Mouse (Mus musculus) midbrain, embryonic 16.5 days (tissue): ENCODE measurements around the gene Ccdc78. TPM values are rescaled to one million over a fixed set of nuclear protein-coding genes. Genes with fewer than 3 reads are reported as not detected.
"Not testable (repeated sequence)": the region's sequence is repeated elsewhere in the genome, so short reads cannot be mapped to it uniquely, and the experiment has no call there.

Experiments used
- ATAC-seq: fragments of 200-750 bp; cut with Nextera tagmentation; 2 replicates; pipeline ENCODE4 v1.8.0; 2017; ENCODE audit warnings: moderate TSS enrichment
- H3K27ac ChIP-seq: fragments of 300-500 bp; sonication (generic); 2 replicates; pipeline ENCODE4 v1.5.1; 2014; ENCODE audit warnings: mild to moderate bottlenecking, low read length, mixed read lengths
- H3K27me3 ChIP-seq: fragments of 300-500 bp; sonication (generic); 2 replicates; pipeline ENCODE4 v1.6.1; 2014; ENCODE audit warnings: low read depth, low read length, mixed read lengths; ENCODE audit not compliant: control insufficient read depth, insufficient read depth
- H3K36me3 ChIP-seq: fragments of 300-500 bp; sonication (generic); 2 replicates; pipeline ENCODE4 v1.6.1; 2014; ENCODE audit warnings: mild to moderate bottlenecking, low read length, moderate library complexity, mixed read lengths; ENCODE audit not compliant: control insufficient read depth, insufficient read depth
- H3K4me1 ChIP-seq: fragments of 300-500 bp; sonication (generic); 2 replicates; pipeline ENCODE4 v1.6.1; 2014; ENCODE audit warnings: mild to moderate bottlenecking, low read length, mixed read lengths; ENCODE audit not compliant: control insufficient read depth, insufficient read depth
- H3K4me2 ChIP-seq: fragments of 300-500 bp; sonication (generic); 2 replicates; pipeline ENCODE4 v1.6.1; 2014; ENCODE audit warnings: mild to moderate bottlenecking, low read length, mixed read lengths
- H3K4me3 ChIP-seq: fragments of 300-500 bp; sonication (generic); 2 replicates; pipeline ENCODE4 v1.5.1; 2014; ENCODE audit warnings: low read depth, mild to moderate bottlenecking, low read length, moderate library complexity, mixed read lengths
- H3K9ac ChIP-seq: fragments of 300-500 bp; sonication (generic); 2 replicates; pipeline ENCODE4 v1.6.1; 2014; ENCODE audit warnings: low read depth, low read length, mixed read lengths
- H3K9me3 ChIP-seq: fragments of 300-500 bp; sonication (generic); replicated peaks from 2 replicates; pipeline ENCODE4 v1.6.1; 2014; ENCODE audit warnings: mild to moderate bottlenecking, low read length, mixed read lengths; ENCODE audit not compliant: control insufficient read depth, poor library complexity, severe bottlenecking
- WGBS: fragments of 180-500 bp; shearing (Covaris S2); extraction: QIAGEN DNeasy Blood & Tissue Kit; methylation state at CpG from one replicate; pipeline ENCODE4 v1.1.7; 2014; 5-methylcytosine and 5-hydroxymethylcytosine counted together
- polyA plus RNA-seq: library from polyadenylated mRNA; unstranded; fragments of >200 nt; fragmentation: Nextera tagmentation; extraction: Ambion mirVana; gene quantifications from 2 replicates; pipeline ENCODE4 v1.2.1, GENCODE M21; 2015

Ccdc78 gene
- polyA plus RNA-seq: 0.34 and 0.39 TPM in 2 replicates

GRCm38 (mm10) chr17:25786280-25786679, at the start of gene Ccdc78:
Ccdc78 (plus strand) TSS chr17:25786580.
- Histone ChIP-seq H3K4me3 (peak within 1 kb of the TSS; percentile 78), H3K9me3 (no peaks in the 10 kb centered on the region), H3K4me1 (peaks cover 27% of the 10 kb centered on the region), H3K27ac (peak within 1 kb of the TSS; percentile 92), H3K4me2 (peak within 1 kb of the TSS; percentile 92), H3K27me3 (no peaks in the 10 kb centered on the region), H3K36me3 (peaks cover 22% of the 10 kb centered on the region), H3K9ac (peak within 1 kb of the TSS; percentile 89)
- WGBS: 90% methylated on average over 3 of the region's 3 CpGs
- ATAC-seq: no peak

GRCm38 (mm10) chr17:25738861-25739260, 47.5 kb upstream of the Ccdc78 start:
- H3K4me3 ChIP-seq: no peak overlapping the region
- no peak overlapping the region for H3K9ac ChIP-seq
- no peaks in the 10 kb centered on the region for H3K27me3 ChIP-seq
- no peaks in the 10 kb centered on the region for H3K36me3 ChIP-seq
- no peaks in the 10 kb centered on the region for H3K4me1 ChIP-seq
- no peak overlapping the region for H3K27ac ChIP-seq
- no peaks in the 10 kb centered on the region for H3K9me3 ChIP-seq
- H3K4me2 ChIP-seq: no peak overlapping the region
- ATAC-seq: no peak
- WGBS: 89% methylated on average over 7 of the region's 7 CpGs

GRCm38 (mm10) chr17:25741471-25741870, 44.9 kb upstream of the Ccdc78 start:
- not testable (repeated sequence) for H3K4me1 ChIP-seq, H3K4me2 ChIP-seq, H3K27ac ChIP-seq, H3K4me3 ChIP-seq, ATAC-seq, H3K9me3 ChIP-seq, H3K9ac ChIP-seq, H3K36me3 ChIP-seq, H3K27me3 ChIP-seq
- 68% methylated on average over 12 of the region's 12 CpGs for WGBS

GRCm38 (mm10) chr17:25743831-25744230, 42.5 kb upstream of the Ccdc78 start:
- no peaks in the 10 kb centered on the region for H3K9me3 ChIP-seq
- no peaks in the 10 kb centered on the region for H3K36me3 ChIP-seq
- H3K4me3 ChIP-seq: no peak overlapping the region
- H3K4me2 ChIP-seq: no peak overlapping the region
- no peaks in the 10 kb centered on the region for H3K27me3 ChIP-seq
- H3K9ac ChIP-seq: no peak overlapping the region
- no peaks in the 10 kb centered on the region for H3K4me1 ChIP-seq
- 96% methylated on average over 9 of the region's 9 CpGs for WGBS
- ATAC-seq: no peak
- H3K27ac ChIP-seq: no peak overlapping the region

GRCm38 (mm10) chr17:25744311-25744710, 42.1 kb upstream of the Ccdc78 start:
- H3K36me3 ChIP-seq: no peaks in the 10 kb centered on the region
- no peaks in the 10 kb centered on the region for H3K4me1 ChIP-seq
- H3K27me3 ChIP-seq: no peaks in the 10 kb centered on the region
- no peak overlapping the region for H3K27ac ChIP-seq
- no peak overlapping the region for H3K4me3 ChIP-seq
- H3K9me3 ChIP-seq: no peaks in the 10 kb centered on the region
- no peak for ATAC-seq
- 83% methylated on average over 10 of the region's 10 CpGs for WGBS
- no peak overlapping the region for H3K4me2 ChIP-seq
- H3K9ac ChIP-seq: no peak overlapping the region

GRCm38 (mm10) chr17:25748238-25748637, 38.1 kb upstream of the Ccdc78 start:
- Histone ChIP-seq H3K9me3 (no peaks in the 10 kb centered on the region), H3K27ac (no peak overlapping the region), H3K4me2 (no peak overlapping the region), H3K4me3 (no peak overlapping the region), H3K27me3 (no peaks in the 10 kb centered on the region), H3K36me3 (no peaks in the 10 kb centered on the region), H3K4me1 (peaks cover 4% of the 10 kb centered on the region; the same call in 1 of the 2 replicates), H3K9ac (no peak overlapping the region)
- WGBS: 96% methylated on average over 4 of the region's 4 CpGs
- ATAC-seq: no peak

GRCm38 (mm10) chr17:25749314-25749713, 37.1 kb upstream of the Ccdc78 start:
- no peak overlapping the region for H3K4me2 ChIP-seq
- H3K4me1 ChIP-seq: peaks cover 4% of the 10 kb centered on the region; the same call in 1 of the 2 replicates
- no peaks in the 10 kb centered on the region for H3K27me3 ChIP-seq
- no peak overlapping the region for H3K4me3 ChIP-seq
- no peak overlapping the region for H3K9ac ChIP-seq
- H3K27ac ChIP-seq: no peak overlapping the region
- no peak for ATAC-seq
- 92% methylated on average over 6 of the region's 6 CpGs for WGBS
- no peaks in the 10 kb centered on the region for H3K36me3 ChIP-seq
- H3K9me3 ChIP-seq: no peaks in the 10 kb centered on the region

- Histone ChIP-seq H3K9ac (no peak overlapping the region), H3K36me3 (no peaks in the 10 kb centered on the region), H3K4me2 (no peak overlapping the region), H3K4me1 (peaks cover 4% of the 10 kb centered on the region; the same call in 1 of the 2 replicates), H3K27me3 (no peaks in the 10 kb centered on the region), H3K27ac (no peak overlapping the region), H3K4me3 (no peak overlapping the region), H3K9me3 (no peaks in the 10 kb centered on the region)
- ATAC-seq: no peak
- WGBS: 44% methylated on average over 5 of the region's 5 CpGs
Measured at GRCm38 (mm10) chr17:25751446-25751845, 34.9 kb upstream of the Ccdc78 start.

GRCm38 (mm10) chr17:25754241-25754640, 32.1 kb upstream of the Ccdc78 start, which contains the start of gene Msln:
Msln (minus strand) TSS chr17:25754378.
- H3K4me3 ChIP-seq: no peak within 1 kb of the TSS
- WGBS: 84% methylated on average over 9 of the region's 9 CpGs
- H3K9me3 ChIP-seq: no peaks in the 10 kb centered on the region
- no peak for ATAC-seq
- no peaks in the 10 kb centered on the region for H3K36me3 ChIP-seq
- no peak within 1 kb of the TSS for H3K27ac ChIP-seq
- no peak within 1 kb of the TSS for H3K4me2 ChIP-seq
- H3K4me1 ChIP-seq: peaks cover 4% of the 10 kb centered on the region; the same call in 1 of the 2 replicates
- no peaks in the 10 kb centered on the region for H3K27me3 ChIP-seq
- no peak within 1 kb of the TSS for H3K9ac ChIP-seq
